5 mouse cellular contexts compared by ENCODE assay signal in the genomic region with DNA sequence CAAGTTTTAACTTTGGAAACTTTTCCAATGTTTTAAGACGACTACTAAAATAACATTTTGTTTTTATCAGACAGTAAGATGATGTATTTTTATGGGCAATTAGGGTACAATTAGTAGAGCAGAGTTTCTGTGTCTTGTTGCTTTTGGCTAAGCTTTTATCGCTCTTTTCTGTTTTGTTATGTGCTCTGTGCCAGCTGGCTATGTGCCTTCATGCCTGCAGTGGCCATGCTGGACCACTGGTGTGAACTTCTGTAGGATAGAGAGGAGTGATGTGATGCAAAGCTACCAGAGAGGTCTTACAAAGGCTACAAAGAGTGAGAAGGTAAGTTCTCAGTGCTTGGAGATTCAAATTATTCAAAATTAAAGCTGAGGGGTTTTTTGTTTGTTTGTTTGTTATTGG.
"Had no signal": no experiment of that assay in that cellular context is flagged by ENCODE, and none has a peak within 500 bp of the region (broad histone marks: within the 10 kb centered on the region; RNA-seq: fewer than 3 reads in every experiment).

No protein-coding gene starts in this region.

- DNase-seq: kidney, adult 18-20 months; liver; lung, postnatal 14 days; thymus, adult 2 months; thymus, postnatal 36 days had no signal
